Mouse (Mus musculus): ENCODE measurements around the gene Sec16b. TPM values are rescaled to one million over a fixed set of nuclear protein-coding genes. Genes with fewer than 3 reads are reported as not detected.

Gene Sec16b
- polyA plus RNA-seq, 1 experiment from 2014 or later = 0.39 TPM

- ChIA-PET CTCF (interaction anchor here (0.9 kb wide), 1 partner anchor 60 kb away, joined by 3 read pairs; no protein-coding TSS in a partner anchor), POLR2A (interaction anchor here (0.7 kb wide), 1 partner anchor 15 kb away, joined by 3 read pairs; no protein-coding TSS in a partner anchor)
- no peak for ATAC-seq
- no peaks in the 10 kb centered on the region for H3K27me3 ChIP-seq
- in situ Hi-C loops (cut with MboI; ENCODE audit: low pct_unique_long_range_greater_than_20kb) = no loop called here
- TF ChIP-seq CTCF (IDR thresholded peaks at IDR 0.05) = no peak
- DNase-seq (ENCODE audit: low read depth, low spot score) = no peak
Measured at GRCm38 (mm10) chr1:157476231-157476630, 30.3 kb upstream of the Sec16b start.

- DNase-seq (ENCODE audit: low read depth, low spot score) = no peak
- no peaks in the 10 kb centered on the region for H3K27me3 ChIP-seq
- POLR2A ChIA-PET = interaction anchor here (0.6 kb wide), 2 partner anchors 10 to 1720 kb away, joined by 3 to 4 read pairs; no protein-coding TSS in a partner anchor
- TF ChIP-seq CTCF (IDR thresholded peaks at IDR 0.05) = no peak
- no peak for ATAC-seq
- CTCF ChIA-PET = interaction anchor here (0.9 to 1.7 kb wide), 3 partner anchors 15 to 38 kb away, joined by 3 to 5 read pairs (median 3); no protein-coding TSS in a partner anchor
- in situ Hi-C loops (cut with MboI; ENCODE audit: low pct_unique_long_range_greater_than_20kb) = no loop called here
Measured at GRCm38 (mm10) chr1:157480090-157480489, 26.4 kb upstream of the Sec16b start.

GRCm38 (mm10) chr1:157480901-157481300 lies 25.6 kb upstream of the Sec16b start:
- POLR2A ChIA-PET = no interaction called here
- no peak for TF ChIP-seq CTCF (IDR thresholded peaks at IDR 0.05)
- ATAC-seq (no peak), DNase-seq (ENCODE audit: low read depth, low spot score) (no peak)
- no peaks in the 10 kb centered on the region for H3K27me3 ChIP-seq
- CTCF ChIA-PET = interaction anchor here (0.9 to 1.7 kb wide), 4 partner anchors 9 to 37 kb away, joined by 3 to 5 read pairs (median 4); no protein-coding TSS in a partner anchor
- in situ Hi-C loops (cut with MboI; ENCODE audit: low pct_unique_long_range_greater_than_20kb) = no loop called here

- H3K27me3 ChIP-seq = no peaks in the 10 kb centered on the region
- in situ Hi-C loops (cut with MboI; ENCODE audit: low pct_unique_long_range_greater_than_20kb) = no loop called here
- DNase-seq (ENCODE audit: low read depth, low spot score) (no peak), ATAC-seq (no peak)
- ChIA-PET POLR2A (no interaction called here), CTCF (interaction anchor here (1.3 kb wide), 1 partner anchor 8 kb away, joined by 4 read pairs; no protein-coding TSS in a partner anchor)
- no peak for TF ChIP-seq CTCF (IDR thresholded peaks at IDR 0.05)
Measured at GRCm38 (mm10) chr1:157481666-157482065, 24.9 kb upstream of the Sec16b start.

GRCm38 (mm10) chr1:157484161-157484560 lies 22.4 kb upstream of the Sec16b start:
- H3K27me3 ChIP-seq = no peaks in the 10 kb centered on the region
- CTCF ChIA-PET = no interaction called here
- no peak for ATAC-seq
- in situ Hi-C loops (cut with MboI; ENCODE audit: low pct_unique_long_range_greater_than_20kb) = no loop called here
- POLR2A ChIA-PET = no interaction called here
- TF ChIP-seq CTCF (IDR thresholded peaks at IDR 0.05) = no peak
- no peak for DNase-seq (ENCODE audit: low read depth, low spot score)

- in situ Hi-C loops (cut with MboI; ENCODE audit: low pct_unique_long_range_greater_than_20kb) = no loop called here
- CTCF ChIA-PET = no interaction called here
- ATAC-seq (no peak), DNase-seq (ENCODE audit: low read depth, low spot score) (no peak)
- POLR2A ChIA-PET = no interaction called here
- H3K27me3 ChIP-seq = no peaks in the 10 kb centered on the region
- no peak for TF ChIP-seq CTCF (IDR thresholded peaks at IDR 0.05)
Measured at GRCm38 (mm10) chr1:157500657-157501056, 5.9 kb upstream of the Sec16b start.

GRCm38 (mm10) chr1:157501352-157501945 lies 5.1 kb upstream of the Sec16b start:
- in situ Hi-C loops (cut with MboI; ENCODE audit: low pct_unique_long_range_greater_than_20kb) = no loop called here
- ChIA-PET CTCF (no interaction called here), POLR2A (no interaction called here)
- TF ChIP-seq CTCF (IDR thresholded peaks at IDR 0.05) = no peak
- H3K27me3 ChIP-seq = no peaks in the 10 kb centered on the region
- DNase-seq (ENCODE audit: low read depth, low spot score) (no peak), ATAC-seq (no peak)

GRCm38 (mm10) chr1:157503071-157503470 lies 3.5 kb upstream of the Sec16b start:
- in situ Hi-C loops (cut with MboI; ENCODE audit: low pct_unique_long_range_greater_than_20kb) = no loop called here
- DNase-seq (ENCODE audit: low read depth, low spot score) (no peak), ATAC-seq (no peak)
- H3K27me3 ChIP-seq = no peaks in the 10 kb centered on the region
- CTCF ChIA-PET = interaction anchor here (2.1 kb wide), 1 partner anchor 8 kb away, joined by 6 read pairs; no protein-coding TSS in a partner anchor
- POLR2A ChIA-PET = no interaction called here
- no peak for TF ChIP-seq CTCF (IDR thresholded peaks at IDR 0.05)

- H3K27me3 ChIP-seq = no peaks in the 10 kb centered on the region
- CTCF ChIA-PET = interaction anchor here (0.8 to 2.5 kb wide), 3 partner anchors 29 to 208 kb away, joined by 3 to 10 read pairs (median 3); no protein-coding TSS in a partner anchor
- DNase-seq (ENCODE audit: low read depth, low spot score) (no peak), ATAC-seq (peak; percentile 26)
- in situ Hi-C loops (cut with MboI; ENCODE audit: low pct_unique_long_range_greater_than_20kb) = no loop called here
- no peak for TF ChIP-seq CTCF (IDR thresholded peaks at IDR 0.05)
- POLR2A ChIA-PET = interaction anchor here (0.6 kb wide), 1 partner anchor 47 kb away, joined by 5 read pairs; no protein-coding TSS in a partner anchor
Measured at GRCm38 (mm10) chr1:157506995-157507595, 567 bp downstream of the Sec16b start.

GRCm38 (mm10) chr1:157507814-157508213 lies 1.3 kb downstream of the Sec16b start:
- TF ChIP-seq CTCF (IDR thresholded peaks at IDR 0.05) = no peak
- in situ Hi-C loops (cut with MboI; ENCODE audit: low pct_unique_long_range_greater_than_20kb) = no loop called here
- ChIA-PET POLR2A (interaction anchor here (0.6 kb wide), 1 partner anchor 48 kb away, joined by 5 read pairs; no protein-coding TSS in a partner anchor), CTCF (interaction anchor here (0.8 to 1.2 kb wide), 2 partner anchors 28 to 208 kb away, joined by 3 read pairs; no protein-coding TSS in a partner anchor)
- ATAC-seq = no peak
- DNase-seq (ENCODE audit: low read depth, low spot score) = no peak
- H3K27me3 ChIP-seq = no peaks in the 10 kb centered on the region
